Mouse (Mus musculus): ENCODE measurements around the gene Grk2. TPM values are rescaled to one million over a fixed set of nuclear protein-coding genes. Genes with fewer than 3 reads are reported as not detected.

Grk2 gene
- polyA plus RNA-seq, 1 experiment: 40.2 TPM

DNA sequence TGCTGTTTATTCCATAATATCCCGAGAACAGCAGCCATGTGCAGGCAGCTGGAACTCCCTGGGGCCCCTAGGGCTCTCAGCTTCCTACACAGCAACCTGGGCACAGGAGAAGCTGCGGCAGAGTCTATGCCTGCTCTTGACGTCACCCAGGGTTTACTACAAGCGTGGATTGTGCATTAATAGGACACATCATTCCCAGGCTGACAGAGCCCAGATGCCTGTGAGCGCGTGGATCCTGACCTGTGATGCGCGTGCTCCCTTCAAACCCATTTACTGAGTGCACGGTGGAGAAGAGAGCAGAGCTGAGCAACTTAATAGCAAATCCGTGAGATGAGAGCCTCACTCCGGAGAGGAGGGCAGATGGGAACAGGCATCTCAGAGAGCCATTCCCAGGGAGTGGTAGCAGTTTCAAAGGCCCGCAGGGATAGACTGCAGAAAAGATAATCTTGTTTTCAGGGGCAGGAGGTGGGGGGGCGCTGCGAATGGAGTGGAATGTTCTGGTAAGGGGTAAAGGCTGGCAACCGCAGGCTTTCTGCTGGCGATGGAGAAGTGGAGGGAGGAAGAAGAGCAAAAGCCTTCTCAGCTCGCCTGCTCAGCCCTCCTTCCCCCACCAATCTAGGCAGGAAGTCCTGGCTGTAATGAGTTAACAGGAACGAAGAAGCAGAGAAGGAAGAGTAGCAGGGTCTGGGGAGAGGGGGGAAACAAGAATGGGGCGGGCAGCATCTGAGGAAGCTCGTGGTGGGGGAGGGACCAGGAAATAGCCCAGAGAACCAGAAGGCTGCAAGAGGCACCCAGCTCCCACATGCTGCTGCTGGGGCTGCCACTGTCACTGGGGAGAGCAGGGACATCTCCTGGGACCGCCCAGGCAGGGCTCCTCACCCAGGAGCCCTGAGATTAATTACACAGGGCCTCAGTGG is 4.0 kb downstream of the Grk2 start:
- no peaks in the 10 kb centered on the region for H3K9me3 ChIP-seq (replicated peaks; ENCODE audit: control insufficient read depth, insufficient read depth, low read length, poor library complexity, severe bottlenecking)
- H3K9ac ChIP-seq (ENCODE audit: low read depth, poor library complexity, severe bottlenecking): no peak overlapping the region
- no peak for TF ChIP-seq POLR2A (IDR thresholded peaks at IDR 0.05; ENCODE audit: insufficient read depth, low read length)
- no peak for TF ChIP-seq CTCF (IDR thresholded peaks at IDR 0.05; ENCODE audit: low read depth, low read length)
- TF ChIP-seq EP300 (IDR thresholded peaks at IDR 0.05; ENCODE audit: insufficient read depth, low read depth, low read length): no peak
- H3K4me3 ChIP-seq (ENCODE audit: low read depth, low read length): no peak overlapping the region
- H3K36me3 ChIP-seq (ENCODE audit: control insufficient read depth, insufficient read depth, low read length, poor library complexity, severe bottlenecking): no peaks in the 10 kb centered on the region
- no peak overlapping the region for H3K27ac ChIP-seq (ENCODE audit: insufficient read depth, low read length)
- peaks cover 4% of the 10 kb centered on the region for H3K4me1 ChIP-seq (ENCODE audit: control insufficient read depth, insufficient read depth, low read length)
- no peaks in the 10 kb centered on the region for H3K27me3 ChIP-seq (ENCODE audit: control insufficient read depth, insufficient read depth, low read length, poor library complexity, severe bottlenecking)

DNA sequence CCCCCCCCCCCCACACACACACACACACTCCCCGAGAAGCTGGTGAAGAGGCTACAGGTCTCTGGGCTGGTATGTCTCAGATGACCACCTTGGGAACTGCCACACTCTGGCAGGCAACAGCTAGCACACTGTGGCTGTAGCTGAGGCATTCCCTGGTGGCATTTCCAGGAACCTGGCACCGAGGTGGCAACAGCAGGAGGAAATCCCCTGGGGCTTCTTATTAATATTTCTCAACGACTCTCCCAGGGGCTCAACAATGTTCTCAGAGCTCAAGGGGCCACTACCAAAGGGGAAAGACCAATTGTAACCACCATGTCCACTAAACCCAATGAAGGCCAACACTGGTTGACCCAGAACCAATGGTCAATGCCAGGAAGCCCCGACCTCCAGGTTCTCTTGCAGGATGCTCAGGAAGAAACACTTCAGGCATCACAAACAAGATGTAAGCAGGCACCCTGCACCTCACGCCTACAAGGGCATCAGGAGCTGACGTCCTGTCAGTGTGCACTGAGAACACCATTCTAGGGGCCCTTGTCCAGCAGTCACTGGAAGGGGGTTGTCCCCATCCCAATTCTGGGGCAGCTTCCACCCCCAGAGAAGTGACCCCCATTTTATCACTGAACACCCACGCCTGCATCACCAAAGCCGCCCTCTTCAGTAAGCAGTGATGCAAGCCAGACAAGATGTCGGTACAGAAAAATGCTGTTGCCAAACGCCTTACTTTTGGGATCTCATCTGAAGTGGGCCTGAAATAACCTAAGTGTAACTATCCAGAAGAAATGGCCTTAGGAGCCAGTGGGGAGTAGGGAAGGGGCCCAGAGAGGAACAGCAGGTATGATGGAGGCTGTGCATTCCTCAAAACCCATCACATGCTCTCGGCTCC is 4.9 kb downstream of the Grk2 start:
- Histone ChIP-seq H3K4me3 (ENCODE audit: low read depth, low read length) (no peak overlapping the region), H3K4me1 (ENCODE audit: control insufficient read depth, insufficient read depth, low read length) (peaks cover 4% of the 10 kb centered on the region), H3K9ac (ENCODE audit: low read depth, poor library complexity, severe bottlenecking) (no peak overlapping the region), H3K27me3 (ENCODE audit: control insufficient read depth, insufficient read depth, low read length, poor library complexity, severe bottlenecking) (no peaks in the 10 kb centered on the region), H3K36me3 (ENCODE audit: control insufficient read depth, insufficient read depth, low read length, poor library complexity, severe bottlenecking) (no peaks in the 10 kb centered on the region), H3K9me3 (replicated peaks; ENCODE audit: control insufficient read depth, insufficient read depth, low read length, poor library complexity, severe bottlenecking) (no peaks in the 10 kb centered on the region), H3K27ac (ENCODE audit: insufficient read depth, low read length) (no peak overlapping the region)
- TF ChIP-seq POLR2A (IDR thresholded peaks at IDR 0.05; ENCODE audit: insufficient read depth, low read length) (no peak), EP300 (IDR thresholded peaks at IDR 0.05; ENCODE audit: insufficient read depth, low read depth, low read length) (no peak), CTCF (IDR thresholded peaks at IDR 0.05; ENCODE audit: low read depth, low read length) (no peak)

DNA sequence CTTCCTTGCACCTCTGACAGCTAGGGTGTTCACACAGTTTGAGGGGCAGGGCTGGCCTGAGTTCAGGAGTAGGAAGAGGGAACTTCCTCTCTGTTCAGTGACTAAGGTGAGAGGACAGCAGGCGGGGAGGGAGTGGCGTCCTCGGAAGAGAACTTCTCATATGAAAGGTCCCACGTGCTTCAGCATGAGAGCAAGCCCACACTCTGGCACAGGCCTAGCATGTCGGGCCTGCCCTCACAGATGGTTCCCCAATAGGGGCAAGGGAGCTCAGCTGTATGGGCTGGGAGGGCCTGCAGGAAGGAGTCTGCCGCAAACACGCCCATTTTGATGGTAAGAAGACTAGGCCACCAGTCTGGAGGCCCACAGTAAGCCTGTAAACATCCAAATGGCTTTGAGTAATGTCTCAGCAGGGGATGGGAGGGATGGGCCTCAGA is 5.7 kb downstream of the Grk2 start:
- Histone ChIP-seq H3K9me3 (replicated peaks; ENCODE audit: control insufficient read depth, insufficient read depth, low read length, poor library complexity, severe bottlenecking) (no peaks in the 10 kb centered on the region), H3K27ac (ENCODE audit: insufficient read depth, low read length) (no peak overlapping the region), H3K4me1 (ENCODE audit: control insufficient read depth, insufficient read depth, low read length) (peaks cover 4% of the 10 kb centered on the region), H3K36me3 (ENCODE audit: control insufficient read depth, insufficient read depth, low read length, poor library complexity, severe bottlenecking) (no peaks in the 10 kb centered on the region), H3K4me3 (ENCODE audit: low read depth, low read length) (no peak overlapping the region), H3K9ac (ENCODE audit: low read depth, poor library complexity, severe bottlenecking) (no peak overlapping the region), H3K27me3 (ENCODE audit: control insufficient read depth, insufficient read depth, low read length, poor library complexity, severe bottlenecking) (no peaks in the 10 kb centered on the region)
- no peak for TF ChIP-seq EP300 (IDR thresholded peaks at IDR 0.05; ENCODE audit: insufficient read depth, low read depth, low read length)
- TF ChIP-seq POLR2A (IDR thresholded peaks at IDR 0.05; ENCODE audit: insufficient read depth, low read length): no peak
- no peak for TF ChIP-seq CTCF (IDR thresholded peaks at IDR 0.05; ENCODE audit: low read depth, low read length)

DNA sequence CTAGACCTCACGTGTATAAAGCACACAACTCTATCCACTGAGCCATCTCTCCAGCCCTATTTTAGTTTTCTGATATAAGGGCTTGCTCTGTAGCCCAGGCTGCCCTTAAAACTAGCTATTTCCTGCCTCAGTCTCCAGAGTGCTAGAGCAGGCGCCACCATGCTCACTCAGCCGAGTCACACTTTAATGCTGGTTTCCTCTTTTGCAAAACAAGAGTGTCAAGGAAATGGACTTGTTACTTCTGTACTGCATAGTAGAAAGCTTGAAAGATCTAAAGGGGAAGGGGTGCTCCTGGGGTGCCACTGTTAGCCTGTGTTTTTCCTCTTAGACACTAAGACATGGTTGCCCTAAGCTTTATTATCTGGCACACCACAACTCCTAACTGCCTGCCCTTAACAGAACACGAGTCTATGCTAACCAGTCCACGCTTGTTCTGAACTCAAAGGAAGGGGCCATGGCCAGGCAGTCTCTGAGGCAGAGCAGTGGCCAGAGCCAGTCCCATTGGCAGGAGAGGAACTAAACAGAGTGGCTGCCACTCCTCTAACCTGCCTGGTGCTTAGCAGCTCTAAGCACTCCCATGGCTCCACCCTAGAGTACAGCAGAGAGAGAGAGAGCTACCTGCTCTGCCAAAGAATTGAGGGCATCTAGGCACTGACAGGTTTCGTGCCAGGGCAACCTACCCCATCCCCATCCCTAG is 6.3 kb downstream of the Grk2 start:
- Histone ChIP-seq H3K27ac (ENCODE audit: insufficient read depth, low read length) (no peak overlapping the region), H3K4me1 (ENCODE audit: control insufficient read depth, insufficient read depth, low read length) (peaks cover 4% of the 10 kb centered on the region), H3K4me3 (ENCODE audit: low read depth, low read length) (no peak overlapping the region), H3K36me3 (ENCODE audit: control insufficient read depth, insufficient read depth, low read length, poor library complexity, severe bottlenecking) (no peaks in the 10 kb centered on the region), H3K27me3 (ENCODE audit: control insufficient read depth, insufficient read depth, low read length, poor library complexity, severe bottlenecking) (no peaks in the 10 kb centered on the region), H3K9me3 (replicated peaks; ENCODE audit: control insufficient read depth, insufficient read depth, low read length, poor library complexity, severe bottlenecking) (no peaks in the 10 kb centered on the region), H3K9ac (ENCODE audit: low read depth, poor library complexity, severe bottlenecking) (no peak overlapping the region)
- TF ChIP-seq EP300 (IDR thresholded peaks at IDR 0.05; ENCODE audit: insufficient read depth, low read depth, low read length) (no peak), POLR2A (IDR thresholded peaks at IDR 0.05; ENCODE audit: insufficient read depth, low read length) (no peak), CTCF (IDR thresholded peaks at IDR 0.05; ENCODE audit: low read depth, low read length) (no peak)

DNA sequence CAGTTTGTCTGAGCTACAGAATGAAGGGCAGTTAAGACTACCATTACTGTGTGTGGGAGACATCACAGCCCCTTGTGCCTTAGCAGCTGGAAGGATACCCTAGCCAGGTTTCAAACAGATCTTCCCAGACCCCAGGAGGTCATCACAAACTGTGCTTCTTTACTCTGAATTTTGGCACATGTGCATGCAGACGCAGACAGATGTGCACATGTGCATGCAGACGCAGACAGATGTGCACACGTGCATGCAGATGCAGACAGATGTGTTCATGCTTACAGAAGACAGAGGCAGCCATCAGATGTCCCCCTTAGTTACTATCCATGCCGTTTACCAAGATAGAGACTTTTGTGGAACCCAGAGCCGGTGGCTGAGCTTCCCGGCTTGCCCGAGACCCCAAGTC is 6.9 kb downstream of the Grk2 start:
- Histone ChIP-seq H3K9me3 (replicated peaks; ENCODE audit: control insufficient read depth, insufficient read depth, low read length, poor library complexity, severe bottlenecking) (no peaks in the 10 kb centered on the region), H3K27ac (ENCODE audit: insufficient read depth, low read length) (no peak overlapping the region), H3K27me3 (ENCODE audit: control insufficient read depth, insufficient read depth, low read length, poor library complexity, severe bottlenecking) (no peaks in the 10 kb centered on the region), H3K36me3 (ENCODE audit: control insufficient read depth, insufficient read depth, low read length, poor library complexity, severe bottlenecking) (no peaks in the 10 kb centered on the region), H3K9ac (ENCODE audit: low read depth, poor library complexity, severe bottlenecking) (no peak overlapping the region), H3K4me3 (ENCODE audit: low read depth, low read length) (no peak overlapping the region), H3K4me1 (ENCODE audit: control insufficient read depth, insufficient read depth, low read length) (peaks cover 4% of the 10 kb centered on the region)
- TF ChIP-seq EP300 (IDR thresholded peaks at IDR 0.05; ENCODE audit: insufficient read depth, low read depth, low read length) (no peak), POLR2A (IDR thresholded peaks at IDR 0.05; ENCODE audit: insufficient read depth, low read length) (no peak)

Data from ES-Bruce4 (cell line).